Mouse (Mus musculus) spleen, adult 2 months (tissue): ENCODE measurements around the gene Pitx2. TPM values are rescaled to one million over a fixed set of nuclear protein-coding genes. Genes with fewer than 3 reads are reported as not detected.

Experiments used
- DNase-seq, 2 experiments: peaks; one replicate each; pipeline versions ENCODE4 v3.0.0 to v3.0.0-alpha.2; 2012 to 2021; ENCODE audit warnings: low spot score in 2 of 2, low read depth in 1 of 2
- H3K27ac ChIP-seq: fragments of 200-500 bp; 2 replicates; pipeline ENCODE4 v1.5.1; 2012; ENCODE audit warnings: low read length, inconsistent platforms; ENCODE audit not compliant: insufficient read depth
- H3K27me3 ChIP-seq: fragments of 200-500 bp; 2 replicates; pipeline ENCODE4 v1.6.1; 2012; ENCODE audit warnings: mild to moderate bottlenecking, moderate library complexity, low read length, inconsistent platforms; ENCODE audit not compliant: control insufficient read depth, insufficient read depth
- H3K36me3 ChIP-seq: fragments of 200-500 bp; 2 replicates; pipeline ENCODE4 v1.6.1; 2012; ENCODE audit warnings: mild to moderate bottlenecking, low read length, inconsistent platforms; ENCODE audit not compliant: control insufficient read depth, insufficient read depth
- H3K4me1 ChIP-seq: fragments of 200-500 bp; 2 replicates; pipeline ENCODE4 v1.6.1; 2011; ENCODE audit warnings: inconsistent platforms; ENCODE audit not compliant: control insufficient read depth, insufficient read depth, insufficient read length
- H3K4me3 ChIP-seq: fragments of 200-500 bp; 2 replicates; pipeline ENCODE4 v1.5.1; 2011; ENCODE audit warnings: mild to moderate bottlenecking, inconsistent platforms; ENCODE audit not compliant: insufficient read depth, insufficient read length; ENCODE audit errors: extremely low read depth
- CTCF ChIP-seq: fragments of 200-500 bp; IDR thresholded peaks from 2 replicates; pipeline ENCODE4 v1.5.1; 2011; ENCODE audit warnings: mild to moderate bottlenecking, inconsistent platforms; ENCODE audit not compliant: insufficient read depth, insufficient read length, insufficient replicate concordance; ENCODE audit errors: extremely low read depth
- POLR2A ChIP-seq: fragments of 200-500 bp; IDR thresholded peaks from 2 replicates; pipeline ENCODE4 v1.6.1; 2011; ENCODE audit warnings: low read depth, low read length, inconsistent platforms
- WGBS: fragments of 180-500 bp; shearing (Covaris S2); methylation state at CpG from one replicate; pipeline ENCODE4 v1.1.7; 2018; 5-methylcytosine and 5-hydroxymethylcytosine counted together
- polyA plus RNA-seq: library from polyadenylated mRNA; depleted of rRNA; stranded (reverse); fragments of >200 nt; gene quantifications from 2 replicates; pipeline ENCODE4 v1.2.3, GENCODE M21; 2012

The Pitx2 gene
- polyA plus RNA-seq, 1 experiment = not detected

GRCm38 (mm10) chr3:129218371-129218921 lies 18.8 kb downstream of the Pitx2 start:
- Histone ChIP-seq H3K4me1 (peaks cover 7% of the 10 kb centered on the region), H3K27me3 (peaks cover 41% of the 10 kb centered on the region), H3K4me3 (no peak overlapping the region), H3K27ac (no peak overlapping the region), H3K36me3 (no peaks in the 10 kb centered on the region)
- TF ChIP-seq CTCF (no peak), POLR2A (no peak)
- no peak for DNase-seq
- WGBS = 5% methylated on average over 41 of the region's 41 CpGs

DNA sequence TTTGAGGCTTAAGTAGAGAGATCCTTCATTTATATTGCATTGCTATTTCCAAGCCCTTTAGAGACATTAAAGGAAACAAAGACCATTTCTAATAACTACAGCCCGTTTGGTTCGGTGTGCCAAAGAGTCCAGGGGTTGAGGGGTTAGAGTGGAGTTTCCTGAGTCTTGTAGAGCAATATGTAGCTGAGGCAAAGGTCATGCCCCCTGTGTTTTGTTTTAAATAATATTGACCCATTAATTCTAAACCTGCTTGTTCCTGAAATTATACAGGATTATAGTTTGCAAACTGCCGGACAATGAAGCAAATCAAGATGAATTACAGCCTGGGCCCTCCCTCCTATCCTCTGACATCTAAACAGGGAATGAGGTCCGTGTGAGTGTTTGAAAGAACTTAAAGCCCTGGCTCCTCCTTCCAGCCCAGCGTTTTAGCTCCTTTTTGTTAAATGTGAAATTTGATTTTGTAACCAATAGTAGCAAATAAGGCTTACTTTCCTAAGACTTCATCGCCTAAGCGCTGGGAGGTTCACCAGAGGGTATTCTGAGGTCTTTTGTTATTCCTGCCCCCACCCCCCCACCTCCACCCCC lies 20.5 kb downstream of the Pitx2 start:
- DNase-seq = no peak
- TF ChIP-seq CTCF (no peak), POLR2A (no peak)

DNA sequence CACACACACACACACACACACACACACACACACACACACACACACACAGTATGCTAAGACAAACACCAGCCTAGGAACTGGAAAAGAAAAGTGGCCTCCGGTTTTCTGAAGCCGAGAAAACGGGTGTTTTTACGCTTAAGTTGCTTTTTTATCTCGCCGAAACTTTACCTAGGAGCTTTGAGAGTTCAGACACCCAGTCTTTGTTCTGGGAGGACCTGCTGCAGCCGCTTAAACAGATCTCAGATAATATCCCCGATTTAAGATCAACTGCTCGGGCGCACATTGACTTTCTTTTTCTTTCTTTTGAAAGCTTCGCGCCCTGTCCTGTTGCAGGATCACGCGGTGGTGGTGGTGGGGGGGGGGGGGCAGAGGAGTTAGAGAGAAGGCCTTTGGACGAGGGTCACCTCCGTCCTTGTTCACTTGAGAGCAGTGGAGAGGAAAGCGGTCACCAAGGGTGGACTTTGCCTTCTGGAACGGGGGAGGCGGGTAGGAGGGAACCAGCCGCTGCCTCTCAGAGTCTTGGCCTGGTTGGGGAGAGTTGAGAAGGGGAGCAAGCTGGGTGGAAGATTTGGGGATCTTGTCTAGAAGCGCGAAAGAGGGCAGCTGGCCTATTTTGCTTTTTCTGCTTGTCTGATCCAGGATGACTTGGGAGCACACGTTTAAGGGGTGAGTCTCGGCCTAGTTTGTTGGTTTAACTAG lies 21.2 kb downstream of the Pitx2 start:
- no peaks in the 10 kb centered on the region for H3K4me1 ChIP-seq
- no peaks in the 10 kb centered on the region for H3K36me3 ChIP-seq
- TF ChIP-seq POLR2A (no peak), CTCF (no peak)
- 12% methylated on average over 24 of the region's 24 CpGs for WGBS
- DNase-seq = no peak
- no peak overlapping the region for H3K27ac ChIP-seq
- H3K27me3 ChIP-seq = peaks cover 39% of the 10 kb centered on the region
- no peak overlapping the region for H3K4me3 ChIP-seq

More for the DNA sequence above, 20.5 kb downstream of the Pitx2 start:
- no peak overlapping the region for H3K27ac ChIP-seq
- no peaks in the 10 kb centered on the region for H3K36me3 ChIP-seq
- no peaks in the 10 kb centered on the region for H3K4me1 ChIP-seq
- H3K27me3 ChIP-seq = peaks cover 43% of the 10 kb centered on the region
- no peak overlapping the region for H3K4me3 ChIP-seq
- WGBS = 15% methylated on average over 7 of the region's 7 CpGs

DNA sequence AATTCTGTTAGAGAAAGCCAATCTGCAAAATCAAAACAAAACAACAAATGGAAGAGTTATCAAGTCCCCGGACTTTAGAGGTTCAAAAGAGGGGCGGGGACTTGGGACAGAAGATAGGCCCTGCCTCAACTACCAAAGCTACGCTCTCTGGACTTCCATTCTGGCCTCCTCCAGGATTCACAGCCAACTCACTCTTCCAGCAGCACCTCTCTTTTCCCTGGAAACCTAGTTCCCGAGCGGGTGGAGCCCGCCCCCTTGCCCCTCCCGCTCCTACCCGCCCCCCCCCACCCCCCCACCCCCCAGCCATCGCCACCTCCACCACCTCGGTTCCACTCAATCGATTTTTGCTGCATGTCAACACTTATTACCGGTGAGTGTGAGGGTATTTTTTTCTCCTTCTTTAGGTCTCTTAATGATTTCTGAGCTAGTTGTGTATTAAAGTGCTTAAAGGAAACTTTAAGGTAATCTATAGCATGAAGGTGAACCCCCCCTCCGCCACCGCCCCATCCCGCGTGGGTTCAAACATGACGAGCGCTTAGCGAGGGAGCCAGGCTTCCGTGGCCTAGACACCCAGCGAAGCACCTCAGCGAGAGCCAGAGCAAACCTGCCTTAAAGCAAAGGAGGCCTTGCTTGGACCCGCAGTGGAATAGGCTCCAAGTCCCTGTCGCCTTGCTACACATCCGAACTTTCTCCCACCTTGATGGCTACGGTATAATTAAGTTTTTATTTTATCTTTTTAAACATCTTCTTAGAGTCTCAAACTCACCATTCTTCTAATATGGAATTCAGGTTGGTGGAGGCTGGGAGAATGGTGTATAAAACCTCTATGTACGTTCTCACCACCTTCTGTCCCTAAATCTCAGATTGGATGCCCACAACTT lies 21.9 kb downstream of the Pitx2 start:
- WGBS = 20% methylated on average over 27 of the region's 27 CpGs
- no peaks in the 10 kb centered on the region for H3K36me3 ChIP-seq
- no peak for TF ChIP-seq POLR2A
- TF ChIP-seq CTCF = no peak
- H3K27me3 ChIP-seq = peaks cover 38% of the 10 kb centered on the region
- no peak overlapping the region for H3K27ac ChIP-seq
- H3K4me3 ChIP-seq = no peak overlapping the region
- no peaks in the 10 kb centered on the region for H3K4me1 ChIP-seq
- no peak for DNase-seq

DNA sequence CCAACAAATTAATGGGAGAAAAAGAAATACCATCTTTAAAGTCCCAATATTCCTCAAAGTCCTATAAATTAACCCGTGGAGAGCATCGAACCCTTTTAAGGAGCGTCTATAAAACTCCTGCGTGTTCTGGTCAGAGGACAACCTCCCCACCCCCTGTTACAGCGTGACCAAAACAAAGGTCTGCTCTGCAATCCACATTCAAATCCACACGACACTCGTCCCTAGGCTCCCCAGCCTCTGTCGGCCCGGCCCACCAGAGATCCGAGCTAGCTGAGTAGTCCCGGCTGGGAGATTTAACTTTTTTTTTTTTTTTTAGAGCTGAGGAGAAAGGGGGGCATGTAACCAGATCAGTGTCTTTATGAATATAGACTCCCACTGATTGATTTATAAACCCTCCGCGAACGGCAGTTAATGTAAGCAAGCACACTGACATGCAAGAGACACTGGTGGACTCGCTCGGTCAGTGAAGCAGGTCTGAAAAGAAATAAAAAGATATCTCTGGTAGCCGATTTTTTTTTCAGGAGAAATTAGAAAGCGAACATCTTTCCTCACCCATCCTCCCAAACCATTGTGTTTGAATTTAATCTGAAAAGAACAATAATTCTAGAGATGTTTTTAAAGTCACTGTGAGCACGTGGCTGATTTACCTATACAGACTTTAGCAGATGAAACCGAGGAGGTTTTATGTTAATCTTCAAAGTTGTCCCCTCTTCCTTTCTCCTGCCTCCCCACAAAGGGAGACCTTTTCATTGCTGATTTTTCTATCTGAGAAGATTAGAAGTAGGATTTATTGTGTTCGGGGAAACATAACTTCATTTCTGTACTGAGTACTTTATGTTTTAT lies 23.0 kb downstream of the Pitx2 start:
- Histone ChIP-seq H3K4me1 (no peaks in the 10 kb centered on the region), H3K27ac (no peak overlapping the region), H3K27me3 (peaks cover 35% of the 10 kb centered on the region), H3K4me3 (no peak overlapping the region), H3K36me3 (no peaks in the 10 kb centered on the region)
- no peak for TF ChIP-seq CTCF
- no peak for TF ChIP-seq POLR2A
- 10% methylated on average over 21 of the region's 21 CpGs for WGBS
- DNase-seq = no peak

- 6% methylated on average over 6 of the region's 6 CpGs for WGBS
- H3K27me3 ChIP-seq = peaks cover 35% of the 10 kb centered on the region
- no peaks in the 10 kb centered on the region for H3K36me3 ChIP-seq
- TF ChIP-seq POLR2A (no peak), CTCF (no peak)
- no peak for DNase-seq
- H3K27ac ChIP-seq = no peak overlapping the region
- no peak overlapping the region for H3K4me3 ChIP-seq
- H3K4me1 ChIP-seq = no peaks in the 10 kb centered on the region
Observed at GRCm38 (mm10) chr3:129223401-129223800, 23.7 kb downstream of the Pitx2 start.
